Mouse (Mus musculus) embryonic fibroblast, embryonic 13.5 days (primary cell): ENCODE measurements around the gene Eml5.

Experiments used
- CTCF ChIP-seq: IDR thresholded peaks from 2 replicates; pipeline ENCODE4 v1.5.1; 2011; ENCODE audit warnings: mild to moderate bottlenecking, control low read depth, low read length, moderate library complexity, borderline replicate concordance; ENCODE audit not compliant: insufficient read depth
- POLR2A ChIP-seq: IDR thresholded peaks from 2 replicates; pipeline ENCODE4 v1.6.1; 2011; ENCODE audit warnings: low read depth, mild to moderate bottlenecking, control low read depth, low read length, moderate library complexity

DNA sequence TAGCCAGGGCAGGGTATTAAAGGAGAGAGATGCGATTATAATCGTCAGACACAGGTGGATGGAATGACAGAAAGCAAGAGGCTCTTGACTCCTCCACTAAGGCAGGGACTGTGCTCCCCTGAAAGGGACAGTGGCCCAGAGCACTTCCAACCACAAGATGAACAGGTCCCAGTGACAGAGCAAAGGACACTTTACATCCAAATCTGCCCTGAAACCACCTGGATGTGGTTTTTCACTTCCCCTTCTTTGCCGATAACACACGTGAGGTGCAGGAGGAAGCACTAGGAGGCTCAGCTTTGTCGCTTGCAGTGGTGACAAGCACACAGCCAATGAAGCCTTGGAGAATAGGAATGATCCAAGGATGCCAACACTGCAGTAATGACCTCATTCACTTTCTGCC, 101.0 kb downstream of the Eml5 start:
- TF ChIP-seq POLR2A = no peak
- TF ChIP-seq CTCF = no peak
